Mouse (Mus musculus): ENCODE measurements around the gene Nanp.
A peak's percentile ranks its signal among the peaks of the same experiment; 100 is the strongest.

- TF ChIP-seq CTCF (IDR thresholded peaks at IDR 0.05) = no peak
- 0 out of 2 replicates have a peak, but pooled peaks have one; percentile 39 for TF ChIP-seq EP300 (IDR thresholded peaks at IDR 0.05; ENCODE audit: insufficient read depth, low read depth, low read length)
- TF ChIP-seq POLR2A (IDR thresholded peaks at IDR 0.05; ENCODE audit: insufficient read depth, low read depth, low read length) = peak; percentile 87
Observed at GRCm38 (mm10) chr2:151039232-151039695, at the start of gene Nanp, which contains the start of gene Ninl.
